Mouse (Mus musculus): Measurements from ENCODE around the gene Map4k4. TPM values are rescaled to one million over a fixed set of nuclear protein-coding genes. Genes with fewer than 3 reads are reported as not detected.

Gene Map4k4
- total RNA-seq, 1 experiment from 2014 or later, result 121 TPM

DNA sequence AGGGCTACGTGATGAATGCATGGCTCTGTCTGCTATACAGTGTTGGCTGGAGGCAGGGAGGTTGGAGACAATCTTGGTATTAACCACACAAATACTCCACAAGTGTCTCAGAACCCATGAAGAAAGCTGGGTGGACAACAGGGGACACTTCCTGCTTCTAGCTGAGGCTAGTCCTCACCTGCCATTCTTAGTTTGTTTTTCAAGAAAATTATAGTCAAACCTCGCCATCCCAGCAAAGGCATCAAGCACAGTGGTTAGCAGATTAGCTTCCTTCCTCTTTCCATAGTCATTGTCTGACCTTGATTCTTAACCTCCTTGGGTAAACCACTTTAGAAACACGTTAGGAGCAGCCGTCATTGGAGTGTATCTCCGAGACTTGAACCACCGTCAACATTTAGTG, 145.0 kb downstream of the Map4k4 start:
- no peak for DNase-seq

DNA sequence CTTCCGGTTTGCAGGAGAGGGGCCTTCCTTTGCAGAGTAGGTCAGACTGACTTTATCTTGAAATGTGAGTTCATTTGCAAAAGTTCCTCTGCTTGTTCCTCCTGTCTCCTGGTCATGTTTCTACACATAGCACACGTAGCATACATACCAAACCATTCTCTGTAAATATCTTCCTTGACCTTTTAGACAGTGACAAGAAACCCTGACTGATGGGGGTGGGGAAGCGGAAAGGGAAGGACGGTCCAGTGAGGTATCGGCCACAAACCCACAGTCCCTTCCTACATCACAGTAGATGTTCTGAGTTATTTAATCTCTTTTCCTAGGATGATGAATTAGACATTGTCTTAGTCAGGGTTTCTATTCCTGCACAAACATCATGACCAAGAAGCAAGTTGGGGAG, 145.9 kb downstream of the Map4k4 start:
- no peak for DNase-seq

DNA sequence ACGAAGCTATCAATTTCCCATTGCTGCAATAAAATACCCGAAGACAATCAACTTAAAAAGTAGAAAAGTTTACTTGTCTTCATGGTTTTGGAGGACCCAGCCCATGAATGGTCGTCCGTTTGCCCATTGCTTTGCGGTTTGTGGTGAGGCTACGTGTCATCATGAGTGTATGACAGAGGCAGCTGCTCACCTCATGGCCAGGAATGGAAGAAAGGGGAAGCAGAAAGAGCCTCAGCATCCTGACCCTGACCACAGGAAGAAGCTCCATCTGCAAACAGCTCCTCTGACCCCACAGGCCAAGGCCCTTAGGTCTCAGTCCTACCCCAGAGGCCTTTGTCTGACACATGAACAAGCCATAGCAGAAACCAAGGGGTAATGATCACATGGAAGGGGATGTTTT, 150.4 kb downstream of the Map4k4 start:
- DNase-seq, result no peak

DNA sequence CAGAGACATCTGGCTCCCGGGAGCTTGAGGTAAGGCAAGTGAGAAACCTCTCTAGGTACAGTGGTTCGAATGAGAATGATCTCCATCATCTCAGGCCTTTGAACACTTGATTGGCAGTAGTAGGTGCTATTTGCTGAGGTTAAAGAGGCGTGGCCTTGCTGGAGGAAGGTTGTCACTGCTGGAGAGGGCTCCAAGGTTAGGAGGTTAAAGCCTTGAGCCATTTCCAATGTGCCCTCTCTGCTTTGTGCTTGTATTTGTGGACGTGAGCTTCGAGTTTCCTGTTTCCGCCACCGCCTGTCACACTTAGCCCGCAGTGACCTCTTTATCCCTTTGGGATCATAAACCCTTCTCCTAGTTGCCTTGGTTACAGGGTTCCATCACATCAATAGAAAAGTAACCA, 151.4 kb downstream of the Map4k4 start:
- no peak for DNase-seq

DNA sequence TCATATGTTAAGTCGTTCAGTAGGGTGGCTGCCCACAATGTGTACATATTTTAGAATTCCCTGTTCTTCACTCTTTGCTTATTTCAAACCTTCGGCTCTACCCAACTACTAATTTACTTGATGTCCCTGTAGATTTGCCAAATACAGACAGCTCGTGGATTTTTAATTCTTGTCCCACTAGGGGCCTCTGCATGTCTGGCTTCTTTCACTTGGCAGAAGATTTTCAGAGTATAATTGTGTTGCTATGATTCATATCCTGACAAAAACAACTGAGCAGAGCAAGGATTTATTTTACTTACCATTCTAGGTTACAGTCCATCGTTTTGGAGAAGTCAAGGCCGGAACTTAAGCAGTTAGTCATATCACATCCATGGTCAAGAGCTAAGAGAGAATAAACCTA, 152.4 kb downstream of the Map4k4 start:
- no peak for DNase-seq

DNA sequence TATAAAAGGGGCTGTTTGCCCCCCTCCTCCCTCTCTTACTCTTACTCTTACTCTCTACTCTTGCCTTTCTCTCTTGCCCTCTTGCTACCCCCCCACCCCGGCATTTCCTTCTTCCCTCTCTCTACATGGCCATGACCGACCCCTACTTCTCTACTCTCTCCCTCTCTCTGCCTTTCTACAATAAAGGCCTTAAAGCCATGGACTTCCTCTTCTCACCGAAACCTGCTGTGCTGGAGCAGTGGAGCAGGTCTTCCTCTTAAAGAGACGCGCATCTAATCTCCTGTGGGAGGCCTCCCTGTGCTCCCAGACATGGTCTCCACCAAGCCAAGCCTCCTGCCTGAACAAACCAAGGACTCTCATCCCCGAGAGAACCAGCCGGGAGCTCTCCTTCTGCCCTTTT, 154.3 kb downstream of the Map4k4 start:
- DNase-seq, result no peak

DNA sequence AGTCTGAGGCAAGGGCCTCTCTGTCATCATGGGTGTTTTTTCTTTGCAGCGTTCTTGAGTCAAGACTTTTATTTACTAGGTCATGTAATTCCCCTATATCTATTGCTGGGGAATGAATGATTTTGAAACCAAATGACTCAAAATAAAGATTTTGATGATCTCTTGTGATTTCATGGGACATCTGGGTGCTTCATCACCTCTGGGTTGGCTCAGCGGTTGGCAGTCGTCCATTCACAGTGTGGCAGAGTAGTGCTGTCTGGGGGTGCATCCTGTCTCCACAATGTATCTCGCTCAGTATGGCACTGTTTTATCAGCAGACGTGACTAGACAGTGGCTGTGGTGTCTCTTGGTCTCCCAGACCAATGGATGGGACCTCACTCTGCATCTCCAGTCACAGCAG, 155.2 kb downstream of the Map4k4 start:
- DNase-seq, result no peak

DNA sequence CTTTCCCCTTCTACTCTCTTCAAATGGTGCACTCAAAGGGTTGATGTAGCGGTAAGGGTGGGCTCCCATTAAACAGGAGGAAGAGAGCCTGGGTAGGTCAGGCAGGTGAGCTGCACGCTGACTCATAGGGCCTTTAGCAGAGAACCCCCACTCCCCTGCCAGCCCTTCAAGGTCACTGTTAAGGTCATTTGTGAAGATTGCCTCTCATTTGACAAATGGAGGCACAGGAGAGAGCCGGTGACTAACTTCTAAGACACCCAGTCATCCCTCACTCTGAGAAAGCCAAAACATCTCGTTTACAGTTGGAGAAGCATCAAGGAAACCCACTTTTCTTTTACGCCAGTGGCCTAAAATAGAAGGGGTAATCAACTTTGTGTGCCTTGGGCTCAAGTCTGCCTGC, 156.6 kb downstream of the Map4k4 start:
- no peak for DNase-seq

DNA sequence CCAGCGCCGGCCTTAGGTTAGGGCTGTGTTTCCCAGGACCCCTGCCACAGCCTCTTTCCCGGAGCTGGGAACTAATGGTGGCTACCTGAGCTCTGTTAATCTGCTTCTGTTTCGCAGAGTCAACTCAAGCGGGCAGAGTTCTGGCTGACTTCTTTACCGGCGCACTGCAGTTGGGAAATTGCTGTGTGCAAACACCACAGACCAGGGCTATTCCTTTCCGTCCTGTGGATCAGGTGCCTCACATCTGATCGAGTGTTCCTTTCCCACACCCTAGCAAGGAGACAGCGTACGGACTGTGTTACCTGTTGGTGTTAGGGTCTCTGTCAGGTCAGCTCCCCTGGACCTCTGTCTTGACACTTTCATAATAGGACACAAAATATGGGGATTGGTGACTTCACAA, 157.3 kb downstream of the Map4k4 start:
- no peak for DNase-seq

DNA sequence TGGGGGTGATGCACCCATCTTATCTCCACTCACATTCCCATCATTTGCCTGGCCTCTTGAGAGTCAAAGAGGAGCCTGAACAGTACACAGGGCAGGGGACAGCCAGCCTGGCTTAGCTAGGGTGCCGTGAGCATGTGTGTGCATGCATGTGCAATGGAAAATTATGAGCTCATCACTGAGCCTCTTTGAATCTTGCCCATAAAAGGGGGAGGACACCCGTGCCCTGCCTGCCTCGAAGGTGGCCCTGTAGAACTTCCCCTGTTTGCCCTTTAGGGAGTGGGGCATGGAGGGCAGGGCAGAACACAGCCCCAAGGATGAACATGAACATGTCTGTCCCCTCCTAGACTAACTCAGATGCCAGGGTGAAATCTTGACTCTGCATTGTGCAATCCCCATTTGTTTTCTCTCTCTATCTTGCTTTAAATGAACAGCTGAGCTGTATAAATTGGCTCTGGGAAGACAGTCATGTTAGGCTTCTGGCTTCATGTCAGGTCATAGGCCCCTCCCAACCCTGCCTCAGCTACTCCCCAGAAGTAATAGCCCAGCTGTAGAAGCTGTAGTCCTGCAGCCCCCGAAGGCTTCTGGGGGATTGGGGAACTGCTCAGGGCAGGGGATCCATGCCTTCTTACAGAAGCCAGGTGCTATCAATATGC, 158.5 kb downstream of the Map4k4 start:
- no peak for DNase-seq

DNA sequence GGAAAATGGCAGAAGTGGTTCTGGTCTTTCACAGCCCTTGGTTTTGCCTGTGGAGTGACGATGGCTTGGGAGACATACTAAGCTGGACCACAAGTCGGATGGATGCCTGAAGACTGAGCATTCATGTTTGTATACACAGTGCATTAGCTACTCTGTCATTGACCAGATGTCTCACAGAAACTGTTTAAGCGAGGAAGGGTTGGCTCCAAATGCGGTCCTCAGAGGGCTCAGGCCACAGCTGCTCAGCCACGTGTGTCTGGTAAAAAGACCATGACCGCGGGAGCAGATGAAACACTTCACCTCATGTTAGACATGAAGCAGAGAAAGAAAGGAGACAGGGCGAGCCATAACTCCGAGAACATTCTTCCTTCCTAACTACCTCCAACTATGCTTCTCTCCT, 160.6 kb downstream of the Map4k4 start:
- DNase-seq, result no peak

DNA sequence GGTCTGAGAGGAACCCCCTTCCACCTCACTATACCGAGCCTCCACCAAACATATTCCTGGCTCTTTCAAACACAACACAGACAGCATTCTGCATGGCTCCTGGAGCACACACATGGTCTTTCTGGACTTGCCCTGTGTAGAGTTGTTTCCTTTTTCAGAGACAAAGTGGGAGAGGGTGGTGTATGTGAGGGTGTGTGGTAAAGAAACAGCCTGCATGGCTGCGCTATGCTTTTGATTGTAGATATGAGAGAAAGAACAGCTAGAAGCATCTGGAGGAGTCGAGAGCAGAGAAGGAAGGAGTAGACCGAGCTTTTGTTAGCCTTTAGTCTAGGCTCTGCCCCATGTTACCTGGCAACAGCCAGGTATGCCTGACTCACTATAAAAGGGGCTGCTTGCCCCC, 162.7 kb downstream of the Map4k4 start:
- no peak for DNase-seq

DNA sequence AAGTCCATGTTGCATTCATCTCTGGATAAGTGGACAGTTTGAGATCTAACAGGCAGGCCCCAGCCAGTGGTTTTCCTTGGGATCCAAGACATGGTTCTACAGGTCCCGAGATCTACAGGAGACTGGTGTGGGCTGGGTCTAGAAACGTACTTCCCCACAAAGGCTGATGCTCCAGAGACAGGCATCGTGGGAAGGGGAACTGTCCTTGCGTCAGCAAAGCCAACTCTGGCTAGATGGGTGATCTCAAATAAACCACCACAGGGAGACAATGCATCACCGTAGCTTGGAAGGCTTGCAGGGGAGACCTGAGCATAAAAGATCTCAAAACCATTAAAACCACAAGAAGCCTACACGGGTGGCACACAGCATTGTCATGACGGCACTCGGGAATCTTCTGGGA, 163.8 kb downstream of the Map4k4 start:
- no peak for DNase-seq

DNA sequence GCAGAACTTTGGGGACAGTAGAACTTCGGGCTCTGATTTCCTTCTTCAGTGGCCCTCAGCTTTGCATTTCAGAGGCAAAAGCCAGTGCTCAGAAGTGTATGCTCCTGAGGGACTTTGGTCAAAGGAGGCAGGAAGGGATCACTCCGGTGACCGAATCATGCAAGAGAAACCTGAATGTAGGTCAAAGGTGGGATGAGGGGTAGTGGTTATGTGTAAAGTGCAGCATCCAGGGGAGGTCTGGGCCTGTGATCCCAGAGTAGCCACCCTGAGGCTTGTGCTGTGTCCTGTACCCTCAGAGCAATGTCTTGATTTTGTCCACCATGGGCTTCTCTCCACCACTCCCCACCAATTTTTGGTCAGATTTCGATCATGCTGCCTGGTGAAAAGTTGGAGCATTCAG, 171.8 kb downstream of the Map4k4 start:
- no peak for DNase-seq

DNA sequence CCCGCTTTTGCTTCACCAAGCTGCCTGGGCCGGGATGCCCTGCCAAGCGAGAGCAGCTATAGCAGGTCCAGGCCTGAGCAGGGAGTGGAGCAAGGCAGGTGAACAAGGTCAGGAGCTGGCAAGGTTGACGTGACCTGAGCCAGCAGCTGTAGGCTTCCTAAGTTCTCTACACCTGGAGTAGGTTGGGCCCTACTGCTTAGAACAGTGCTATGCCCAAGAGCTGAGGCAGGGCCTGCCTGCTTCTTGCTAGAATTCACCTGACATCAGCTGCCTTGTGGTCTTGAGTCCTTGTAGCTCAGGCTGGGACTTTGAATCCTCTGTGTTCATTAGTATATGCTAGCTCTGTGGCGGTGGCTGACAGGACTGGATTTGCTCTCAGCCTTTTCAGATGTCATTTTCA, 173.1 kb downstream of the Map4k4 start, which contains the start of gene Il1r2:
Gene Il1r2, plus strand, starts transcription at position 301 of the 400 bp plus-strand sequence.
- DNase-seq, result no peak

Other genes starting within 250 kb of the Map4k4 start
- 0.14 and 0.18 TPM in 2 replicates for gene Creg2, start 249.4 kb upstream of the Map4k4 start, total RNA-seq (2021)
- 0.39 TPM in 1 of 2 replicates, not detected in the other for gene Rfx8, start 179.9 kb upstream of the Map4k4 start, total RNA-seq (2021)
- gene Gm3646, start 95.6 kb upstream of the Map4k4 start, total RNA-seq (2021), result not detected in 2 replicates
- not detected in 2 replicates for gene Il1r2, start 173.2 kb downstream of the Map4k4 start, total RNA-seq (2021)

Measured in adrenal gland, postnatal 25 days (tissue).